Mouse (Mus musculus): ENCODE results near the gene Tfam. TPM values are rescaled to one million over a fixed set of nuclear protein-coding genes. Genes with fewer than 3 reads are reported as not detected.

Gene Tfam
- total RNA-seq, 2 experiments from 2014 or later: 44.9 to 47.2 TPM

DNA sequence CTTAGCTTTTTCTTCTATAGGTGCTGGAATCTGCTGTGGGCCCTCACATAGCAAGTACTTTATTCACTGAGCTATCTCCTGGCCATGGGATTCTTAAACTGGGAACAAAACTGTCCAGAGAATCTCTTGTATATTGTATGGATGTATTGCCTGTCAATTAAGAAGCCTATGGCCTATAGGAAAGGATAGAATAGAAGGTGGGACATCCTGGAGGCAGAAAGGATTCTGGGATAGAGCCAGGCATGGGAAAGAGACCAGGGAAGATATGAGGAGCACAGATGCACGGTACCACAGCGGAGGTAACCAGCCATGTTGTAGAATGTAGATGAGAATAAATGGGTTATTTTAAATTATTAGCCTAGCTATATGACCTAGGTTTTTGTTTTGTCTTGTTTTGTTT is 36.6 kb downstream of the Tfam start:
- peak overlapping the region; percentile 86 for H3K27ac ChIP-seq

GRCm38 (mm10) chr10:71200964-71201363 is 37.1 kb downstream of the Tfam start:
- Histone ChIP-seq H3K4me3 (peak overlapping the region; percentile 18; the same call in 1 of the 2 replicates), H3K27ac (peak overlapping the region; percentile 86)
- DNase-seq (ENCODE audit: low spot score in 2 of 2): peak; percentile 22 to 26
- no peak for TF ChIP-seq CTCF (conservative IDR thresholded peaks at IDR 0.05)

More for the DNA sequence above, 36.6 kb downstream of the Tfam start:
- no peak for TF ChIP-seq CTCF (conservative IDR thresholded peaks at IDR 0.05)
- no peak overlapping the region for H3K4me3 ChIP-seq
- no peak for DNase-seq (ENCODE audit: low spot score in 2 of 2)

DNA sequence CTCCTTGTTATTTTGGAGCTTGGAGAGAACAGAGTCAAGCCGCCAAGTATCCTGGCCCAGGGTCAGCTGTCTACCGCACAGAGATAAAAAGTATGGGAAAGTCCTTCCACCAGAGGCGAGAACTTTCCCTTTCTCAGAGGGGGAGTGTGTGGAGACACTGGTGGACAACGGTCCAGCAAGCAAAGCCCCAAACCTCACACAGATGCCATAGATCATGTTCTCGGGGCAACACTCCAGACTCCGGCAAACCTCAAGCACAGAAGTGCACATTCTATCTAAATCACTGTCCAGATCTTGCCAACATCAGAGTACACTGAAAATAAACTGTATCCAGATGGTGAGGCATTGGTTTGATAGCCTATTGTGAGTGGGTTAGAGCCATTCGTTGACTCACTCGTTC is 39.4 kb downstream of the Tfam start:
- Histone ChIP-seq H3K27ac (no peak overlapping the region), H3K4me3 (no peak overlapping the region)
- no peak for TF ChIP-seq CTCF (conservative IDR thresholded peaks at IDR 0.05)
- no peak for DNase-seq (ENCODE audit: low spot score in 2 of 2)

- Histone ChIP-seq H3K4me3 (no peak overlapping the region), H3K27ac (no peak overlapping the region)
- no peak for TF ChIP-seq CTCF (conservative IDR thresholded peaks at IDR 0.05)
- no peak for DNase-seq (ENCODE audit: low spot score in 2 of 2)
These were observed 40.9 kb downstream of the Tfam start for GRCm38 (mm10) chr10:71197036-71197785.

GRCm38 (mm10) chr10:71195501-71195900 is 42.6 kb downstream of the Tfam start:
- no peak for DNase-seq (ENCODE audit: low spot score in 2 of 2)
- no peak for TF ChIP-seq CTCF (conservative IDR thresholded peaks at IDR 0.05)
- no peak overlapping the region for H3K4me3 ChIP-seq
- H3K27ac ChIP-seq: no peak overlapping the region

DNA sequence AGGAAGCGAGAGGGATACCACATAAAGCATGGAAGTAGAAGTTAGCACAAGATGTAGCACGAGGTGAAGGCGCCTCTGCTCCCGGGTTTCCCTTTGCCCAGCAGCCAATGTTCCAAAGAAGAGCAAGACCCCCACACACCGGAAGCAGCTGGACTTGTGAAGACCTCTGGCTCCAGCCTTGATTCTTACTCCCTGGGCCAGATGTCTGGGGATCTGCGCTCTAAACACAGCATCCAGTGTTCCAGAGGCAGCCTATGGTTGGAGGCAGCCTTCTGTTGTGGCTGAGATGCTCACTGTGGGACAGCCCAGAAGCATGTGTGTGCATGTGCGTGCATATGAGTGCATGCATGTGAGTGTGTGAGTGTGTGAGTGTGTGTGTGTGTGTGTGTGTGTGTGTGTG is 43.4 kb downstream of the Tfam start:
- no peak for TF ChIP-seq CTCF (conservative IDR thresholded peaks at IDR 0.05)
- DNase-seq (ENCODE audit: low spot score in 2 of 2): no peak

GRCm38 (mm10) chr10:71193319-71193718 is 44.8 kb downstream of the Tfam start:
- Histone ChIP-seq H3K27ac (no peak overlapping the region), H3K4me3 (no peak overlapping the region)
- no peak for TF ChIP-seq CTCF (conservative IDR thresholded peaks at IDR 0.05)
- no peak for DNase-seq (ENCODE audit: low spot score in 2 of 2)

More for the DNA sequence above, 43.4 kb downstream of the Tfam start:
- H3K27ac ChIP-seq: no peak overlapping the region
- no peak overlapping the region for H3K4me3 ChIP-seq

GRCm38 (mm10) chr10:71192886-71193285 is 45.2 kb downstream of the Tfam start:
- no peak for DNase-seq (ENCODE audit: low spot score in 2 of 2)
- H3K4me3 ChIP-seq: peak overlapping the region; percentile 9; the same call in 1 of the 2 replicates
- H3K27ac ChIP-seq: no peak overlapping the region
- TF ChIP-seq CTCF (conservative IDR thresholded peaks at IDR 0.05): no peak

- DNase-seq (ENCODE audit: low spot score in 2 of 2): no peak
- no peak for TF ChIP-seq CTCF (conservative IDR thresholded peaks at IDR 0.05)
- H3K4me3 ChIP-seq: no peak overlapping the region
- no peak overlapping the region for H3K27ac ChIP-seq
These were observed 49.4 kb downstream of the Tfam start for GRCm38 (mm10) chr10:71188681-71189080.

GRCm38 (mm10) chr10:71185059-71185458 is 53.0 kb downstream of the Tfam start:
- no peak overlapping the region for H3K4me3 ChIP-seq
- H3K27ac ChIP-seq: no peak overlapping the region
- no peak for TF ChIP-seq CTCF (conservative IDR thresholded peaks at IDR 0.05)
- DNase-seq (ENCODE audit: low spot score in 2 of 2): no peak

- no peak for DNase-seq (ENCODE audit: low spot score in 2 of 2)
- TF ChIP-seq CTCF (conservative IDR thresholded peaks at IDR 0.05): no peak
- no peak overlapping the region for H3K4me3 ChIP-seq
- no peak overlapping the region for H3K27ac ChIP-seq
These were observed 54.6 kb downstream of the Tfam start for GRCm38 (mm10) chr10:71183339-71184031.

GRCm38 (mm10) chr10:71181931-71182330 is 56.1 kb downstream of the Tfam start:
- Histone ChIP-seq H3K4me3 (no peak overlapping the region), H3K27ac (no peak overlapping the region)
- DNase-seq (ENCODE audit: low spot score in 2 of 2): no peak
- no peak for TF ChIP-seq CTCF (conservative IDR thresholded peaks at IDR 0.05)

DNA sequence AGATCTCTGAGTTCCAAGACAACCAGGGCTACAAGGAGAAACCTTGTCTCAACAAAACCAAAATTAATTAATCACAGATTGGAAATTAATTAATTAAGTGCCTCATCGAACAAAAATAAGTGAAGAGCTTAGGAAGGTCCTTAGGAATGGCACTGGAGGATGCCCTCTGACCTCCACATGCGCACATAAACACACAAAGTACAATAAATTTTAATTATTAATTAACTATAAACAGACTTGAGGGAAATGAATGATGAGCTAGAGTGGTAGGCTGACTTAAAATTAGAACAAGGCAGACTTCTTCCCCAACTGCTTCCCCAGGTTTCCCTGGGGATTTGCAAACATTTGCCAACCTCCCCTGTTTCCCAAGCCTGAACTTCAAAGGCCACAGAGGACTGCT is 57.0 kb downstream of the Tfam start:
- DNase-seq (ENCODE audit: low spot score in 2 of 2): no peak
- Histone ChIP-seq H3K4me3 (no peak overlapping the region), H3K27ac (no peak overlapping the region)
- no peak for TF ChIP-seq CTCF (conservative IDR thresholded peaks at IDR 0.05)

- no peak for TF ChIP-seq CTCF (conservative IDR thresholded peaks at IDR 0.05)
- H3K27ac ChIP-seq: no peak overlapping the region
- no peak overlapping the region for H3K4me3 ChIP-seq
- DNase-seq (ENCODE audit: low spot score in 2 of 2): no peak
These were observed 58.0 kb downstream of the Tfam start for GRCm38 (mm10) chr10:71180057-71180456.

Measured in layer of hippocampus, adult 2 months (tissue).